Mouse (Mus musculus): ENCODE results near the gene Il5.
A peak's percentile ranks its signal among the peaks of the same experiment; 100 is the strongest.

Il5 gene

DNA sequence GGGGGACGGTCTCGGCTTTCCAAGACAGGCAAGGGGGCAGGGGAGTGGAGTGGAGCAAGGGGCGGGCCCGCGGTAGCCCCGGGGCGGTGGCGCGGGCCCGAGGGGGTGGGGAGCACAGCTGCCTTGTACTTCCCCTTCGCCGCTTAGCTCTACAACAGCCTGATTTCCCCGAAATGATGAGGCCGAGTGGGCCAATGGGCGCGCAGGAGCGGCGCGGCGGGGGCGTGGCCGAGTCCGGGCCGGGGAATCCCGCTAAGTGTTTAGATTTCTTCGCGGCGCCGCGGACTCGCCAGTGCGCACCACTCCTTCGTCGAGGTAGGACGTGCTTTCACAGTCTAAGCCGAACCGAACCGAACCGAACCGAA lies 49.1 kb downstream of the Il5 start, which contains the start of gene Irf1:
Gene Irf1 (plus strand): TSS at position 255 of the 365 bp plus-strand sequence.
- 0 out of 2 replicates have a peak, but pooled peaks have one; percentile 31 for ATAC-seq (ENCODE audit: insufficient number of reproducible peaks, low FRiP score, low TSS enrichment)

DNA sequence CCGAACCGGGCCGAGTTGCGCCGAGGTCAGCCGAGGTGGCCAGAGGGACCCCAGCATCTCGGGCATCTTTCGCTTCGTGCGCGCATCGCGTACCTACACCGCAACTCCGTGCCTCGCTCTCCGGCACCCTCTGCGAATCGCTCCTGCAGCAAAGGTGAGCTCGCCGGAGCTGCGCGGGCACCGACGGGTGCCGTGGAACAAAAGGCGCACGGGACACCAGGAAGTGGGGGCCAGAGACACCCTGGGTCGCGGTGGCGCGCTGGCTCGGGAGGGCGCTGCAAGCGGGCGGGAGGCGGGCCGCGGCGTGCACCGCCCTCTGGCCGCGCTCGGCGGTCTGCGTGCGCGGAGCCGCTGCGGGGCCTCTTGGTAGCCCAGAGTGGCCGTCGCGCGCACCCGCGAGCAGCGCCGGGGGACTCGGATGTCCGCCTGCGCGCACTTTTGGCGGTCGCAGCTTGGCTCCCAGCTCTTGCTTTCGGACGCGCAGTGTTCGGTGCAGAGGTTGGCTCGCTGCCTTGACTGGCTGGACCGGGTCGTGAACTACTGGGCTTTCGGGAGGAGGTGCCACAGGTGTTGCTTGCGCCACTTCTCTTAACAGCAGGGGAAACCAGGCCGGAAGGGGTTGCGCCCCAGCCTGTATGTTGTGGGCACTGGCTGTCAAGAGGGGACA lies 49.7 kb downstream of the Il5 start:
- 0 out of 2 replicates have a peak, but pooled peaks have one; percentile 20 for ATAC-seq (ENCODE audit: insufficient number of reproducible peaks, low FRiP score, low TSS enrichment)

DNA sequence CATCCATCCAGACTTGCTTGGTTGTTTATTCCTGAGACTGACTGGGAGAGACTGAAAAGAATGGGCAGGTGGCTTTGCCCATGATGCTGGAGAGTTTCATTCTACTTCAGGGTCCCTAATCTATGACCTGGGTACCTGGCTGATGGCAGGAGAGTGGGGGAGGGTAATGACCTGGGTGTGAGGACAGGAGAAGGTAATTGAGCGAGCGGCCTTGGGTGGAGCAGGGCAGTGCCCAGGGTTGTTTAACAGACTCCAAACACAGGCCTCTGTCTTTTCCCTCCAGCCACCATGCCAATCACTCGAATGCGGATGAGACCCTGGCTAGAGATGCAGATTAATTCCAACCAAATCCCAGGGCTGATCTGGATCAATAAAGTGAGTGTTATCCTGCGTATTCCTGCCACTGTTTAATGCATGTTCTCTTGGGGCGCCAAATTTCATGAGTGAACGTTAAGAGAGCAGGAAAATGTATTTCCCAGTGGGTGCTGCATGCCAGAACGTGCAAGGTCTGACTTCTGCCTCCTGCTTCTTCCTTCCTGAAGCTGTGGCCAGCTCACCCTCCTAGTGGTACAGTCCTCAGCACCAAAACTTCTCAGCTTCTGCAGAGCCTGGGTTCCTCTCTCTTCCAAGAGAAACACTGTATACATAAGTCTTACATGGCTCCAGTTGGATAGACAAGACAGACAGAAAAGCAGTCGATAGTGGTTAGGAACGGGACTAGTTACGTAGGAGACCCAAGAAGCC lies 50.6 kb downstream of the Il5 start:
- ATAC-seq (ENCODE audit: insufficient number of reproducible peaks, low FRiP score, low TSS enrichment), result no peak

DNA sequence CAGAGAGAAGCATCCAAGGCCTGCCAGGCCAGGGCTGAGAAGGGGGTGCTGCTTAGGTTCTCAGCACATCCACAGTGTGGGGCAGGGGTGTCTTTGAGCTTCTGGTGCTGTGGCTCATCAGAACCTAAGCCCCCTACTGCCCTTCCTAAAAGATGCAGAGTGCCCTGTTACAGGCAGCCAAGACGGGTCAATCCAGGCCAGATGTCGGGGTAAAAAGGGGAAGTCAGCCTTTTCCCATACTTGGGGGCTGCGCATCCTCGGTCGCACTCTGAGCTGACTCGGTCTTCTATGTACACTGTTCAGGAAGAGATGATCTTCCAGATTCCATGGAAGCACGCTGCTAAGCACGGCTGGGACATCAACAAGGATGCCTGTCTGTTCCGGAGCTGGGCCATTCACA lies 51.9 kb downstream of the Il5 start:
- no peak for ATAC-seq (ENCODE audit: insufficient number of reproducible peaks, low FRiP score, low TSS enrichment)

DNA sequence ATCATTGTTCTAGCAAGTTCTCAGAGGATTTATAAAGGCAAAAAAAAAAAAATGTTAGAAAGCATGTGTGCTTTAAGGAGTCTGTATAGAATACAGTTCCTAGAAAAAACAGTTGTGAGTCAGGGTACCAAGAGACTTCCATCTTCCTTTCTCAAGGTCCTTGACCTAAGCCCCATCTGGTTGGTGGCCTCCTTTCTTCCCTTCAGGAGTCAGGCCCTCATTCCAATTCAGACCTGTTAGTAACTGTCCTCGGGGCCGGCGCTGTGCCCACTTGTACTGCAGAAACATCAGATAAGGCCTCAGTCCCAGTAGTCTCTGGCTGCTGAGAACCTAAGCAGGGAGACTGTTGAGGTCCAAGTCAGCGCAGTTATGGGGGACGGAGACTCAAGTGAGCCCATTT lies 52.5 kb downstream of the Il5 start, which contains the start of gene Gm17334:
Gene Gm17334 (minus strand): TSS at position 101 of the 400 bp plus-strand sequence.
- no peak for ATAC-seq (ENCODE audit: insufficient number of reproducible peaks, low FRiP score, low TSS enrichment)

DNA sequence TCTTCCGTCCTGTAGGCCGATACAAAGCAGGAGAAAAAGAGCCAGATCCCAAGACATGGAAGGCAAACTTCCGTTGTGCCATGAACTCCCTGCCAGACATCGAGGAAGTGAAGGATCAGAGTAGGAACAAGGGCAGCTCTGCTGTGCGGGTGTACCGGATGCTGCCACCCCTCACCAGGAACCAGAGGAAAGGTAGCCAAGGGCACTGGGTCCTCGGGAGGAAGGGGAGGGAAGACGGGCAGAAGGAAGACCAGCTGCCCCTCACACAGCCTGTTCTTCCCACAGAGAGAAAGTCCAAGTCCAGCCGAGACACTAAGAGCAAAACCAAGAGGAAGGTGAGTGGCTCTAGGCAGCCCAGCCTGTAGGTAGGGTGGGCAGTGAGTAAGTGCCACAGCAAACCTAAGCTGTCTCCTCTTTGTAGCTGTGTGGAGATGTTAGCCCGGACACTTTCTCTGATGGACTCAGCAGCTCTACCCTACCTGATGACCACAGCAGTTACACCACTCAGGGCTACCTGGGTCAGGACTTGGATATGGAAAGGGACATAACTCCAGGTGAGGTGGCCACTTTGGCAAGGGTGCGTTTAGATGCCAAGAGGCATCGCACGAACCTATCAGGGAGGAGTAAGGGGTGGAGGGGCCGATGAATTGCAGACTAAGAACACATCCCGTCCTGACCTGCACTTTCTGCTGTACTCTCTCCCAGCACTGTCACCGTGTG lies 53.2 kb downstream of the Il5 start:
- ATAC-seq (ENCODE audit: insufficient number of reproducible peaks, low FRiP score, low TSS enrichment), result no peak
